Mouse (Mus musculus) adrenal gland, postnatal 25 days (tissue): ENCODE results near the gene Trpv6. TPM values are rescaled to one million over a fixed set of nuclear protein-coding genes. Genes with fewer than 3 reads are reported as not detected.

Source experiments
- DNase-seq: peaks from one replicate; pipeline ENCODE4 v3.0.0; 2021; ENCODE audit warnings: mixed read lengths
- long read RNA-seq: library from polyadenylated mRNA; stranded (forward); transcript quantifications from one replicate; pipeline ENCODE4 v2.0.0, GENCODE M21; 2021
- total RNA-seq: library from RNA; stranded (reverse); gene quantifications from 2 replicates; pipeline ENCODE4 v1.2.3, GENCODE M21; 2021

The Trpv6 gene
- not detected in 2 replicates for total RNA-seq
- long read RNA-seq: 0 reads

- DNase-seq: no peak
These were observed at the start of gene Trpv6 for GRCm38 (mm10) chr6:41636178-41636577. Gene Trpv6 (minus strand): TSS chr6:41636405.

DNA sequence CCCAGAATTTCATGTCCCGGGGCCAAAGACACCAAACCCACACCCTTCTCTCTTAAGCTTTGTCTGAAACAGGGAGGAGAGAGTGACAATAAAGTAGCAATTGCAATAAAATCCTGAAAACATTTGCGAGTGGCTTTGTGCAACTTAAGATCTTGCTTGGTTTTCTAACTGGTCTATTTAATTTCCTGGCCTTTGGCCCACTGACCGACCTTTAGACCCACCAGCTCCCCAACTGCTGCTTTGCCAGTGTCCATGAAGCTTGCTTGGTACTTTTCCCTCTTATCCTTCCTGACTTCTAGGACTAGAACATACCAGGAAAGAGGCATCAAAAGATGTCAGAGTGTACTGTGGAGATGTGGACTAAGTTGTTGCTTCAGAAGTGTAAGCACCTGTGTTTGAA, 49.4 kb upstream of the Trpv6 start:
- DNase-seq: no peak

GRCm38 (mm10) chr6:41684911-41685310, 48.7 kb upstream of the Trpv6 start:
- DNase-seq: no peak

DNA sequence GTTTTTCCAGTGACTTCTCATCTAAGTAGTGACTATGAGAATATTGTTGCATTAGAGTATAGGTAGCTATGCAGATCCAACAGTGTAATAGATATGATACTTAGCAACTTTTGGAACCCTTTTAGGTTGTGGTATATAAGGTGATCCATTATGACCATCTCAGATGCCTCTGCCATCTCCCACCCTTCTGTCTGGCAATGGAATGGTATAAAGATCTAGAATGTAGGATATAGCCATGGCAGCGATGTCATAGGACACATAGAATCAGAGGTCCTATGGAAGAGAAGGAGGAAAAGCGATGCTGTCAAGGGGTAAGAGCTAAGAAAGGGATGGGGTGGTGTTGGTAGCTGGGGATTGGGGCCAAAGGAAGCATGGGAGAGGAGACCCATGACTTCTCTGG, 47.9 kb upstream of the Trpv6 start, which contains the start of gene Llcfc1:
Llcfc1 (plus strand) TSS at position 301 of the 400 bp plus-strand sequence.
- no peak for DNase-seq

DNA sequence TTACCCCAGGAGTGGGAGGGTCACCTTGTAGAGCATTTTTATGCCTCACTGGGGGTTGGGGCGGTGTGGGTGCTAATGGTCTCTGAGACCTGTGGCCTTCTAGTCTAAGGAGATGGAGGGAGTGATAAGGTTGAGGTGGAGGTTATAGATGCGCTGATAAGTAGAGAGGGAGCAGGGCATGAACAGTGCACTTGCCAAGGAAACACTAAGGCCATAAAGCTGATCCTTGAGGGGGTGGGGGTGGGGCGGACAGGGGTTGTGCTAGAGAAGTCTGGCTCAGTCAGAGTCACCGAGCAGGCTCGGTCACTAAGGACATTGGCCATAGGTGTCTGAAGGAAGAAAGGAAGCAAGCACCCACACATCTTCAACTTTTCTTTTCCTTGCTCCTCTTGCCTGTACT, 45.5 kb upstream of the Trpv6 start:
- DNase-seq: no peak

- no peak for DNase-seq
These were observed 44.5 kb upstream of the Trpv6 start, which contains the start of gene Trpv5 for GRCm38 (mm10) chr6:41680669-41681068. Gene Trpv5 (minus strand): TSS chr6:41680769.

GRCm38 (mm10) chr6:41676530-41676929, 40.3 kb upstream of the Trpv6 start:
- no peak for DNase-seq

GRCm38 (mm10) chr6:41662320-41662719, 26.1 kb upstream of the Trpv6 start:
- no peak for DNase-seq

- no peak for DNase-seq
These were observed 22.3 kb upstream of the Trpv6 start for GRCm38 (mm10) chr6:41658487-41658886.

GRCm38 (mm10) chr6:41654648-41655047, 18.4 kb upstream of the Trpv6 start:
- DNase-seq: no peak

- DNase-seq: no peak
These were observed 17.0 kb upstream of the Trpv6 start for GRCm38 (mm10) chr6:41653173-41653572.

DNA sequence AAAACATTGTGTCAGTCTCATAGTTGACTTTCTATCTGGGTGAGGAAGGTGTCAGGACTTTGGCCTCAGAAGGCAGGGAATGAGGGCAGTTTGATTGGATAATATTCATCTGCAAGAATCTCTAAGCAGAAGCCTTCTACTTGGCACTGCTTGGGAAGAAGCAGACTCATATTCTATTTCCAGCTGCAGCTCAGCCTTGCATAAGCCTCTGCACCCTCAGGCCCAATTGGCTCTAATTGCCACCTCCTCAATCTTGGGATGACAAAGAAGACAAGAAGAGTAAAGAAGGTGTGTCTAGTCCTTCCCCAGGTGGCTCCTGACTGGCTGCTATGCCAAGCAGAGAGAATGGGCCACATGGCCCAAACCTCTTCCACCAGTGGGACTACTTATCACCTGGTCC, 10.5 kb upstream of the Trpv6 start:
- DNase-seq: no peak

- no peak for DNase-seq
These were observed 10.0 kb upstream of the Trpv6 start for GRCm38 (mm10) chr6:41646220-41646619.

DNA sequence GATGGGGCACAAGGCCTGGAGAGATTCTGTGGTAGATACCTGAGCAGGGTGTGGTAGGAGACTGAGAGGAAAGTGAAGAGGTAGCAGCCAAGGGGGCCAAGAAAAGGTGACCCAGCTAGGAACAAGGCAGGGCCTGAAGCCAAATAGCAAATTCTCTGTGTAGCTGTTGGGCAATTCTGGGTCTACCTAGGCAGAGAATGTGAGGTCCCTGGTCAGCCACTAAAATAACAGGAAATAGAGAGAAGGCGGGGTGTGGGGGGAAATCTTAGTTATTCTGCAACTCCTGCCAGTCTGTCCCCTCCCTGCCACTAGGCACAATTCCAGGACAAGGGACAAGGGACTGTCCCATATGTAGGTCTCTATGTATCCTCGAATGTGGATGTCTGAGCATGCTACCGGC, 7.0 kb upstream of the Trpv6 start:
- no peak for DNase-seq

DNA sequence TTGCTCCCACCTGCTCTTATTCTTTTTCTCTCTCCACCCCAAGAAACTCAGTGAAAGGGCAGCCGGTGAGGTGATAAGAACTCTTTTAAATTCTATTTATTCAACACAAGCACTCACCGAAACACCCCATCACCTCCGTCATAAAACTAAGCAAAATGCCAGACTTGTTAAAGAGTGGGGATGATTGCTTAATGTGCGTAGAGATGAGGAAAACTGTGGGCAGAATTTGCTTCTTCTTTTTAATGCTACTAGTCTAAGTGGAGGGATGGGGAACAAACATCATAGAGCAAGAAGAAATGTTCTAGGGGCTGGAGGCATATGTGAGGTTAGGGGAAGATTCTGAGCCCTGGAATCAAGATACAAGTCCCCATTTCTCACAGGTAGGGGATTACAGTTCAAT, 6.6 kb upstream of the Trpv6 start:
- DNase-seq: no peak

- no peak for DNase-seq
These were observed 5.1 kb upstream of the Trpv6 start for GRCm38 (mm10) chr6:41641173-41641866.

DNA sequence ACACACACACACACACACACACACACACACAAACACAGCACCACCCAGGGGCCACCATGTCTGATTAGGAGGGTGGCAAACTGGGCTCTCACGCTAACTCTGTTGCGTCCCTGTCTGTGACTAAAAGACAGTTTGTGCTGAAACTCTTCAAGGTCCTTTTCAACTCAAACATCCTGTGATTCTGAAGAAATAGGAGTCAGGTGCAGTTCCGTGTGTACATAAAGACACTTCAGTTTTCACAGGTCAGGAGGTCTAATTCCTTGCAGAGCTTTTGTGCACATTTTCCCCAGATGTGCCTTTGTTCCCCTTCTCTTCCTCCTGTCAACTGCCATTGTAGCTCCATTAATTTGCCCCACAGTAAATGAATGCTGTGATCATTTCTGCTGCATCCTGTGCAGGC, 4.2 kb upstream of the Trpv6 start:
- no peak for DNase-seq

DNA sequence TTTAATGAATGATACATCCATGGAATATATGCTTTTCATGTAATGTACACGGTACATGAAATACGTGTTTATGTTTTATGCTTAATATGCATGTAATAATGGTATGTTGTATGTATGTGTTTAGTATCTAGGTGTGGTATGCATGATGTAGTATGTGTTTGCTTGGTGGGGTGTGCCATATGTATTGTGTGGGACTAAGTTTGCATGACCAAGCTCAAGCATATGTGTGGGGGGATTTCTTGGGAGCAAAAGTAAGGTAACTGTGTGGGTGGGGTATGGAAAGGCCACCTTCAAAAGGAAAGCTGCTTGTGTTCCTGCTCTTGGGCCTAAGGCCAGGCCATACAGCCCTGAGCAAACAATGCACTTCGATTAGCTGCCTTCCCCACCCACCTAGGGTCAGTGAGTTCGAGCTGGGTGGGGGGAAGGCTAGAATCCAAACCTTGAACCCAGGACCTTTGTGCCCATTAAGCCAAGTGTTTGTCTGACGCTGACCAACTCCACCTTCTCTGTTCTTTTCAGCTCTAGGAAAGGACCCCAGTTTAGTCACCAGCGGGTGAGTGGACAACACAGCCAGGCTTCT, 1.8 kb upstream of the Trpv6 start:
- no peak for DNase-seq

DNA sequence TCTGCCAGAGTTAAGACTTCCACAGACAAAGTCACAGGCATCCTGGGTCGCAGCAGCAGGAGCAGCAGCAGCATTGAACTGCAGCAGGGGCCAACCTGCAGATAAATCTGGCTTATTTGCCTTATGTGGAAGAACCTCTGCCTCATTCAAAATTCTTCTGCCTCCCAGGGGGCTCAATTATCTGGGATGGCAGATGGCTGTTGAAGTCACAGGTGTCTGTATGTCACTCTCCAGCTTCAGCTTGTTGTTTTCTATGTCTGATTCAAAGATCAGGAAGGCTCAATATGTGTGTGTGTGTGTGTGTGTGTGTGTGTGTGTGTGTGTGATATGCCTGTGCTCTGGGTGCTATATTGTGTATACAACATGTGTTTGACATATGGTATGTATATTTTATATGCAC, 1.2 kb upstream of the Trpv6 start:
- no peak for DNase-seq

DNA sequence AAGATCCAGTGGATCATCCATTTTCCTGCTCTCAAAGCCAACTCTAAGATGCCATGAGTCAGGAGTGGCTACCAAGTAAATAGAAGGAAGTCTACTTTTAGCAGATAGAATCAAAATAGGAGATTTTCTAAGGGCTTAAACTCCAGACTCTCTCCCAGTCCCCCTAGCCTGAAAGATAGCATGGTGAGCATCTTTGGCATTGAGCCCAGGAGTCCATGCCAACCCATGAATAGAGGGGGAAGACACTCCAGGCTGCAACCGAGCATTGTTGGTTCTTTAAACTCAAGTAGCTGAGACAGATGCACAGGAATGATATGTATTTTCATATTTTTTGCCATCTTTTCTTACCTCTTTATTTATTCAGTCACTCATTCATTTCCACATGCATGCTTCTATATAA, 994 bp downstream of the Trpv6 start:
- no peak for DNase-seq

DNA sequence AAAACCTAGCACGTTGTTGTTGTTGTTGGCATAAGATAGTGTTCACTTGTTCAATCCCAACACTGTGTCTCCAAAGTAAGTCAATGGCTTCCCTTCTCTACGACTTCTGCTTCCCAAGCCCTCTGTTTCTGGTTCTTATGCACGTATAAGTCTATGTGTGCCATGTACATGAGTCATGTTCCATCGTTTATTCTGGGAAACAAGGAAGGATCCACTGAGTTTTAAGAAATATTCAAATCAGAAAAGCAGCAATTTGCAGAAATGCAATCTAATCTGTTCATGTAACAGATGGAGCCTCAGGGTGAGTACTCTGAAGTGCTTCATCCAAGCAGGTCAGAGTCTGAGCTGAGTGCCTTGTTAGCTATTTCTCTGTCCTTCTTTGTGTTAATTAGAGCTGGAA, 4.7 kb downstream of the Trpv6 start:
- DNase-seq: no peak

GRCm38 (mm10) chr6:41630791-41631190, 5.4 kb downstream of the Trpv6 start:
- DNase-seq: no peak

GRCm38 (mm10) chr6:41628180-41628579, 8.0 kb downstream of the Trpv6 start:
- no peak for DNase-seq

- DNase-seq: no peak
These were observed 13.5 kb downstream of the Trpv6 start for GRCm38 (mm10) chr6:41622661-41623060.
